Mouse (Mus musculus): ENCODE measurements around the gene Mphosph6.

DNA sequence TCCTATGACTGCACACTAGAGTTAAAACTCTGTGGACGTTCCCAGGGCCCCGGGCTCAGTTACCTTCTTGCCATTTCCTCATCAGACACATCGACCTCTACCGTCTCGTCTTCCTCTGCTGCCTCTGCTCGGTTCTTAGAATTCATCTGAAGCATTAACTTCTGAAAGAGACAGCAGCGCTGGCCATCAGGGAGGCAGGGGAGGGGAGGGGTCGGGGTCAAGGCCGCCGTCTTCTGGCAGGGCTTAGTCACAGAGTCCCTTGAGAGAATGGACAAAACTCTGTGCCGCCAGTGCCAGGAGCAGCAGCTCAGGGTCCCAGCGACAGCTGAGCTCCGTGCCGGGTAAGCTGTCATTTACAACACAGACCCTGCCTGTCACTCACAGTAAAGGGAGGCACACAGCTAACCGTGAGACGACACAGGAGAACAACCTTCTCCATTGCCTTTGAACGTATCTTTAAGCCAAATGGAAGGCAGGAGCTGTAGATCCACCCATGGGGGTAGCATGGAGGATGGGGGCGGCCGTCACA is 9.1 kb downstream of the Mphosph6 start:
- TF ChIP-seq CTCF (IDR thresholded peaks at IDR 0.05; ENCODE audit: low read depth, low read length) (no peak), EP300 (IDR thresholded peaks at IDR 0.05; ENCODE audit: insufficient read depth, low read depth, low read length) (no peak)
